Mouse (Mus musculus): ENCODE results near the gene Ripor1. TPM values are rescaled to one million over a fixed set of nuclear protein-coding genes. Genes with fewer than 3 reads are reported as not detected.
A peak's percentile ranks its signal among the peaks of the same experiment; 100 is the strongest.
"Not testable (repeated sequence)": the region's sequence is repeated elsewhere in the genome, so short reads cannot be mapped to it uniquely, and the experiment has no call there.

Gene Ripor1
- polyA plus RNA-seq, 1 experiment from 2014 or later = 20.5 TPM

- H3K79me2 ChIP-seq (ENCODE audit: inconsistent target) = no peaks in the 10 kb centered on the region
- no peak overlapping the region for H3K4me3 ChIP-seq (ENCODE audit: inconsistent target)
- 74% methylated on average over 15 of the region's 15 CpGs for WGBS (ENCODE audit: missing documents)
- no peaks in the 10 kb centered on the region for H3K36me3 ChIP-seq (ENCODE audit: inconsistent target)
- no peak overlapping the region for H3K27ac ChIP-seq
Measured at GRCm38 (mm10) chr8:105593859-105594258, 11.2 kb upstream of the Ripor1 start.

DNA sequence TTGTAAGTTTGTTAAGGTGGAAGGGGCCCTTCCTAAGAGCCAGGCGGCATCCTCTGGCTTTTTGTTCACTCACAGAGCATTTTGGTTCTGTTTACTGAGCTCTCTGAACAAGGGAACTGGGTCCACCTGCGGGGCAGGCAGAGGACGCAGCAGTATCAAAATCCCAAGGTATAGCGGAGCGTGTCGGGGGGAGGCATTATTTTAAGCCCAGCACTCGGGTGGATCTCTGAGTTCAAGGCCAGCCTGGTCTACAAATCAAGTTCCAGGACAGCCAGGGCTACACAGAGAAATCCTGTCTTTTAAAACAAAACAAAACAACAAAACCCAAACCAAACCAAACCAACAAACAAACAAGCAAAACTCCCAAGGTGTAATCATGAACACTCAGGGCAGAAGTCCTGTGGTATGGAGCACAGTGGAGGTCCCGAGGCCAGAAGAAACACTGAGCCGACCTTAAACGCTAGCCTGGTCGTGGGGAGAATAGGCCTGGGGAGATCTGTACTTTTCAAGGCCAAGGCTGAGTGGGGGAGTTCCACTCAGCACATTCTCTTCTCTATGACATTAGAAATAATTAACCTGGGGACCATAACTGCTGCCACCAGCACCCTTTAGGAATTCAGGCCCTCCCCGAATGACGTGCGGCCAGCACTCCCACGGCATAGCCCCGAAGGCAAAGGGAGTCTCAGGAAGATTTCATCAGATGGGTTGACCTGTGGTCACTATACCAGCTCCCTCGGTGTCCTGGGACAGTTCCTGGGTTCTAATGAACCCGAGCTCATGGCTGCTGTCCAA is 10.4 kb upstream of the Ripor1 start:
- no peaks in the 10 kb centered on the region for H3K79me2 ChIP-seq (ENCODE audit: inconsistent target)
- no peaks in the 10 kb centered on the region for H3K36me3 ChIP-seq (ENCODE audit: inconsistent target)
- no peak overlapping the region for H3K27ac ChIP-seq
- no peak overlapping the region for H3K4me3 ChIP-seq (ENCODE audit: inconsistent target)
- WGBS (ENCODE audit: missing documents) = 91% methylated on average over 18 of the region's 18 CpGs

DNA sequence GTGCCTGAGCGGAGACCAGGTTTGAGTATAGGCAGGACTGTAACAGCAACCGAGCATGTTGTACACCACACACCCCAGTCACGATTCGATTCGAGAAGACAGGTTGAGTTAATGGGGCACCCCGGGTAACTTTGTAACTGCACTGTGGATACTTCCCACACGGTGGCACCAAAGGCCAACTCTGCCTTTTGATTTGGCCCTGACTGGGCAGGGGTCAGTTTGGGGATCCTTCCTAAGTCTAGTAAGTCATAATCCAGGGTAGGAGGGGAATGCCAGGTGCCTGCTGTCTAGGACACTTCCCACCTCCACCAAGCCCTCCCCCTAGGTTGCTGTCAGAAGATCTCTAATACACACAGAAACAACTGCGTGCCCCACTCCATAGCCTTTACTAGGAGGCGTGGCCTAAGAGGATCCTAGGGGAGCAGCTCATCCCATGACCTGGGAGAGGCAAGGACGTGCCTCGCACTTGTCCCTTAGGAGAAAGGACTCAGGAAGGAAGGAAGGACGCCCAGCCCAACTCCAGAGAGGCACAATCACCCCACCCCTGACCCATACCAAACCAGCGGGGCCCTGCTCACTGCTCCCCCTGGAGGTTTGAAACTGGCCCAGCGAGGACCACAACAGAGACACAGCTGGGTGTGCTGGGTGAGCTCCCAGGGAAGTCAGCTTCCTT is 8.6 kb upstream of the Ripor1 start:
- 2% methylated on average over 14 of the region's 14 CpGs for WGBS (ENCODE audit: missing documents)
- Histone ChIP-seq H3K79me2 (ENCODE audit: inconsistent target) (no peaks in the 10 kb centered on the region), H3K27ac (no peak overlapping the region), H3K4me3 (ENCODE audit: inconsistent target) (peak overlapping the region; percentile 10), H3K36me3 (ENCODE audit: inconsistent target) (no peaks in the 10 kb centered on the region)

DNA sequence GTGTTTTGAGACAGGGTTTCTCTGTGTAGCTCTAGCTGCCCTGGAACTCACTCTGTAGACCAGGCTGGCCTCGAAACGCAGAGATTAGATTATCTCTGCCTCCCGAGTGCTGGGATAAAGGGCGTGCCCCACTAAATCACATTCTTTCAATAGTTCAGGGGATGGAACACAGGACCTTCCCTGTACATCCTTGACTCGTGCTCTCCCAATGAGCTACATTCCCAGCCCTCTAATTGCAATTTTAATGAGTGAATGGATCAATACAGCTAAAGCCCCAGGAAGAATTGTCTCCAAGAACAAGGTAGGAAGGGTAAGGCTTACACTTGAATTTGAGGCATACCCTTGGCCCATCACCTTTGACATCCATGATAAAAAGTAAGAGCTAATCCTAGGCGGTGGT is 6.3 kb upstream of the Ripor1 start:
- Histone ChIP-seq H3K4me3 (ENCODE audit: inconsistent target) (no peak overlapping the region), H3K36me3 (ENCODE audit: inconsistent target) (no peaks in the 10 kb centered on the region), H3K79me2 (ENCODE audit: inconsistent target) (no peaks in the 10 kb centered on the region), H3K27ac (no peak overlapping the region)
- 98% methylated on average over 6 of the region's 6 CpGs for WGBS (ENCODE audit: missing documents)

DNA sequence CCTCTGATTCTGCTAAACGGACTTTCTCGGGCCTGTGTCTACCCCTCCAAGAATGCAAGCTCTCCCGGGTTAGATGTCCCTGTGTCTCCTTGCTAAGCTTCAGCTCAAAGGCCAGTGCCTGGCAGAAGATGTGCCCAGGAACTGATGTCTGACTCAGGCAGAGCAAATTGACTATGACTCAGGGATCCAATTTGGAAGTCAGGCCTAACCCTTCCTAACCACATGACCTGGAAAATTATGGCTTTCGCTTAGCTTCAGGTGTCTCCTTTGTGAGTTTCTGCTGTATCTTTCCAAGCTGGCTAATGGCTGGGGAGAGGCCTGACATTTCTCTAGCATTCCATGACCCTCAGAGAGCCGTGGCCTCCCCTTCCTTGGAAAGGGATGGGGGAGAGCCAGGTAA is 3.8 kb upstream of the Ripor1 start:
- 84% methylated on average over 5 of the region's 5 CpGs for WGBS (ENCODE audit: missing documents)
- peaks cover 8% of the 10 kb centered on the region; the same call in 1 of the 2 replicates for H3K79me2 ChIP-seq (ENCODE audit: inconsistent target)
- no peaks in the 10 kb centered on the region for H3K36me3 ChIP-seq (ENCODE audit: inconsistent target)
- no peak overlapping the region for H3K4me3 ChIP-seq (ENCODE audit: inconsistent target)
- no peak overlapping the region for H3K27ac ChIP-seq

DNA sequence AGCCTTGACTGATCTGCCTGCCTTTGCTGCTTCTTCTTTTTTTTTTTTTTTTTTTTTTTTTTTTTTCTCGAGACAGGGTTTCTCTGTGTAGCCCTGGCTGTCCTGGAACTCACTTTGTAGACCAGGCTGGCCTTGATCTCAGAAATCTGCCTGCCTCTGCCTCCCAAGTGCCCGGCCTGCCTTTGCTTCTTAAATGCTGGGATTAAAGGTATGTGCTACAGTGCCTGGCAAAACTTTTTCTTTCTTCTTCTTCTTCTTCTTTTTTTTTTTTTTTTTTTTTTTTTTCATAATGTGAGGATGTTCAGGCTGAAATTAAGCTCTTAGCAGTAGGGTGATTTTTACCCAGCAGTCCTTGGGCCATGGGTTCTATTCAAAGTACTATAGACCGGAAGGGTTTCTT is 2.5 kb upstream of the Ripor1 start:
- WGBS (ENCODE audit: missing documents) = 81% methylated on average over 2 of the region's 3 CpGs
- not testable (repeated sequence) for H3K36me3 ChIP-seq (ENCODE audit: inconsistent target); H3K27ac ChIP-seq; H3K4me3 ChIP-seq (ENCODE audit: inconsistent target)
- H3K79me2 ChIP-seq (ENCODE audit: inconsistent target) = peaks cover 20% of the 10 kb centered on the region

- H3K27ac ChIP-seq = peak overlapping the region; percentile 55
- H3K79me2 ChIP-seq (ENCODE audit: inconsistent target) = peaks cover 41% of the 10 kb centered on the region
- under 1% methylated on average over 35 of the region's 39 CpGs for WGBS (ENCODE audit: missing documents)
- H3K36me3 ChIP-seq (ENCODE audit: inconsistent target) = no peaks in the 10 kb centered on the region
- H3K4me3 ChIP-seq (ENCODE audit: inconsistent target) = peak overlapping the region; percentile 78
Measured at GRCm38 (mm10) chr8:105605491-105606188, 585 bp downstream of the Ripor1 start.

DNA sequence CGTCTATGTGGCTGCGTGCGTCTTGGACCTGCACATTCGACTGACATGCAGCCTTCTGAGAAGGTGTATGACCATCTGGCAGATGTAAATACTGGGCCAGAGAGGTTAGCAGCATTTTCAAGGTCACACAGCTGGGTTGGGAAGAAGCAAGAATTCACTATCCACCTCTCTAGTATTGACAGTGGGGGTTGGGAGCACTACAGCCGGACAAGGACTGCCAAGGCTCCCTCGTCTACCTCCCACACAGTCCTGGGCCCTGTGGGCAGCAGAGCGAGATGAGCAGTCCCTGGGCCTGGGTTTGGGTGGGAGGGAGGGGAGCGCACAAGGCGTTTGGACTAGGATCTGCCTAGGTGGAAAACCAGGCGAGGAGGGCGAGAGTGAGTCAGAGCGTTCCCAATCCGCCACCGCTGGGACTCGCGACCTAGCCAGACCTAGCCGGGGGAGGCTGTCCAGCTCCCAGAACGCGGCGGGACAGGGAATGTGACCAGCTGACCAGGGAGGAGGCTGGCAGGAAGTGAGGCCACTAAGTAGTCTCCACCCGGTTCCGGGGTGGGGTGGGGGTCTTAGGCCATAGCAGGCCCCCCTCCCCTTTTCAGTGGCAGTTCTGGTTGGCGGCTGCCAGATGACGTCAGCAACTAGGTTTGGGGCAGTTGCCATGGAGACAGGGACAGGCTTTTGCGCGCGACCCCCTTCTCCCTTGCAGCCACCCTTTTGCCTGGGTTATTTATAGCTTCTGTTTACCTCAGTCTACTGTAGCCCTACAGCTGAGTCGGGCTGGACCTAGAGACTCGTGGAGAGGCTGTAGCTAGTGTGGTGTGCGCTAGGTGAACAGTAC is 1.4 kb downstream of the Ripor1 start:
- 3% methylated on average over 26 of the region's 30 CpGs for WGBS (ENCODE audit: missing documents)
- H3K4me3 ChIP-seq (ENCODE audit: inconsistent target) = peak overlapping the region; percentile 78
- H3K36me3 ChIP-seq (ENCODE audit: inconsistent target) = no peaks in the 10 kb centered on the region
- H3K27ac ChIP-seq = peak overlapping the region; percentile 55
- H3K79me2 ChIP-seq (ENCODE audit: inconsistent target) = peaks cover 49% of the 10 kb centered on the region

DNA sequence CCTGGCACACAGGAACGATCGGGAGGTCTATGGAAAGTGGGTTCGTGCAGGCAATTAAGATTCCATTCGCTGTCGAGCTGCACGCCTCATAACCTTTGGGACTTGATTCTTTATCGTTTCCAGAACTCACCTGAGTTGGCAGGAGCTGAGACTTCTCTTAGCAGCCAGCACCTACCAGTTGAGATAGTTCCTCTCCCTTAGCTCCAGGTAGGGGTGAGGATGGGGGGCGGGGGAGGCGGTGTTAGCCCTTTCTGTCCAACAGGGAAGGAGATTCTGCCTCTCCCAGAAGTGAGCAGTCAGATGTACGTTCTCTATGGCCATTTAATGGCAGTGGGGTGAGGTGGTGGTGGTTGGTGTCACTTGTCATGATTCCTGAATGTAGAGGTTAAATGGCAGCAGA is 2.0 kb downstream of the Ripor1 start:
- 19% methylated on average over 10 of the region's 10 CpGs for WGBS (ENCODE audit: missing documents)
- H3K79me2 ChIP-seq (ENCODE audit: inconsistent target) = peaks cover 56% of the 10 kb centered on the region
- peak overlapping the region; percentile 55 for H3K27ac ChIP-seq

GRCm38 (mm10) chr8:105607684-105608083 is 2.6 kb downstream of the Ripor1 start:
- Histone ChIP-seq H3K79me2 (ENCODE audit: inconsistent target) (peaks cover 62% of the 10 kb centered on the region), H3K27ac (no peak overlapping the region), H3K36me3 (ENCODE audit: inconsistent target) (no peaks in the 10 kb centered on the region), H3K4me3 (ENCODE audit: inconsistent target) (no peak overlapping the region)
- 3% methylated on average over 4 of the region's 4 CpGs for WGBS (ENCODE audit: missing documents)

More for the DNA sequence above, 2.0 kb downstream of the Ripor1 start:
- Histone ChIP-seq H3K36me3 (ENCODE audit: inconsistent target) (no peaks in the 10 kb centered on the region), H3K4me3 (ENCODE audit: inconsistent target) (peak overlapping the region; percentile 78)

DNA sequence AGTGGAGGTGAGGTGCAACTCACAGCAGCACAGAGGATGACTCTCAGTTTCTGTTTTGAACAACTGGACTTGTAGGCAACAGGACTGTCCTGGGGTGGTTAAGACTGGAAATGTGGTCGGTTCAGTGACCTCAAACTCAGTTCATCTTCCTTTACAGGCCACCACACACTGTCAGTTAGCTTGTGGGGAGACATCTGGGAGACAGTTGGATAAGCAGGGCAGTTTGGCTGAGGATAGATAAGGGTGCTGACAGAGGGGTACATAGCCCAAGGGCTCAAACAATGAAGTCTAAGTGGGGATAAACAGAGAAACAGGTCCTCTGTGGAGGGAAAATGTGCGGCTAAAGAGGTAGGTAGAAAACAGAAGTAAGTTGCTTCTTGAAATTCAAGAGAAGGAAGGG is 4.3 kb downstream of the Ripor1 start:
- Histone ChIP-seq H3K79me2 (ENCODE audit: inconsistent target) (peaks cover 68% of the 10 kb centered on the region), H3K36me3 (ENCODE audit: inconsistent target) (no peaks in the 10 kb centered on the region), H3K4me3 (ENCODE audit: inconsistent target) (no peak overlapping the region), H3K27ac (no peak overlapping the region)
- 0% methylated on average over 2 of the region's 2 CpGs for WGBS (ENCODE audit: missing documents)

DNA sequence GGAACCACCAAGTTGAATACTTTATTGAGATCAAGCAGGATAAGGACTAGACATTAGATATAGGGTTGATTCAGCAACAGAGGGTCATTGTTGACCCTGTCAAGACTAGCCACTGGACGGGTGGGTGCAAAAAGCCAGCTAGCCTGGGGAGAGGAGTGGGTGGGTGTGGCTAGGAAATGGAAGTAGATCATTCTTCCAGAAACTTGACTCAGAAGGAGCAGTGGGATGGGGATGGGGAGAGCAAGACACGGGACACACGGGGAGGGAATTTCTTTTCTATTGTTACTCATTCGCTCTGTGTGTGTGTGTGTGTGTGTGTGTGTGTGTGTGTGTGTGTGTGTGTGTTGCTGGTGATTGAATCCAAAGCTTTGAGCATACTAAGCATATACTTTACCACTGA is 4.7 kb downstream of the Ripor1 start:
- Histone ChIP-seq H3K79me2 (ENCODE audit: inconsistent target) (peaks cover 68% of the 10 kb centered on the region), H3K4me3 (ENCODE audit: inconsistent target) (no peak overlapping the region)

GRCm38 (mm10) chr8:105611836-105612235 is 6.8 kb downstream of the Ripor1 start:
- 96% methylated on average over 9 of the region's 9 CpGs for WGBS (ENCODE audit: missing documents)
- peaks cover 55% of the 10 kb centered on the region for H3K79me2 ChIP-seq (ENCODE audit: inconsistent target)
- peaks cover 17% of the 10 kb centered on the region for H3K36me3 ChIP-seq (ENCODE audit: inconsistent target)

More for the DNA sequence above, 4.7 kb downstream of the Ripor1 start:
- Histone ChIP-seq H3K36me3 (ENCODE audit: inconsistent target) (no peaks in the 10 kb centered on the region), H3K27ac (no peak overlapping the region)
- WGBS (ENCODE audit: missing documents) = 28% methylated on average over 4 of the region's 4 CpGs

GRCm38 (mm10) chr8:105613037-105613436 is 8.0 kb downstream of the Ripor1 start:
- Histone ChIP-seq H3K4me3 (ENCODE audit: inconsistent target) (peak overlapping the region; percentile 29), H3K36me3 (ENCODE audit: inconsistent target) (peaks cover 29% of the 10 kb centered on the region), H3K27ac (no peak overlapping the region), H3K79me2 (ENCODE audit: inconsistent target) (peaks cover 48% of the 10 kb centered on the region)
- 10% methylated on average over 19 of the region's 20 CpGs for WGBS (ENCODE audit: missing documents)

More at GRCm38 (mm10) chr8:105611836-105612235, 6.8 kb downstream of the Ripor1 start:
- Histone ChIP-seq H3K27ac (no peak overlapping the region), H3K4me3 (ENCODE audit: inconsistent target) (no peak overlapping the region)

Data from macrophage (primary cell).